Mouse (Mus musculus): ENCODE data around the gene Ccdc117. TPM values are rescaled to one million over a fixed set of nuclear protein-coding genes. Genes with fewer than 3 reads are reported as not detected.
A peak's percentile ranks its signal among the peaks of the same experiment; 100 is the strongest.
"Not testable (repeated sequence)": the region's sequence is repeated elsewhere in the genome, so short reads cannot be mapped to it uniquely, and the experiment has no call there.

Gene Ccdc117
- total RNA-seq (2021) = 22.5 and 24.4 TPM in 2 replicates
- long read RNA-seq, experiment 1, transcript Ccdc117-201 (5 exons, 3,372 nt) = major isoform, 53 of 59 reads
- long read RNA-seq, experiment 1, partial matches to known transcripts = 2 of 59 reads
- long read RNA-seq, experiment 1, other reads (novel, unspliced or antisense) = 4 of 59 reads
- long read RNA-seq, experiment 2, transcript Ccdc117-201 (5 exons, 3,372 nt) = major isoform, 52 of 56 reads
- long read RNA-seq, experiment 2, partial matches to known transcripts = 2 of 56 reads
- long read RNA-seq, experiment 2, other reads (novel, unspliced or antisense) = 2 of 56 reads

DNA sequence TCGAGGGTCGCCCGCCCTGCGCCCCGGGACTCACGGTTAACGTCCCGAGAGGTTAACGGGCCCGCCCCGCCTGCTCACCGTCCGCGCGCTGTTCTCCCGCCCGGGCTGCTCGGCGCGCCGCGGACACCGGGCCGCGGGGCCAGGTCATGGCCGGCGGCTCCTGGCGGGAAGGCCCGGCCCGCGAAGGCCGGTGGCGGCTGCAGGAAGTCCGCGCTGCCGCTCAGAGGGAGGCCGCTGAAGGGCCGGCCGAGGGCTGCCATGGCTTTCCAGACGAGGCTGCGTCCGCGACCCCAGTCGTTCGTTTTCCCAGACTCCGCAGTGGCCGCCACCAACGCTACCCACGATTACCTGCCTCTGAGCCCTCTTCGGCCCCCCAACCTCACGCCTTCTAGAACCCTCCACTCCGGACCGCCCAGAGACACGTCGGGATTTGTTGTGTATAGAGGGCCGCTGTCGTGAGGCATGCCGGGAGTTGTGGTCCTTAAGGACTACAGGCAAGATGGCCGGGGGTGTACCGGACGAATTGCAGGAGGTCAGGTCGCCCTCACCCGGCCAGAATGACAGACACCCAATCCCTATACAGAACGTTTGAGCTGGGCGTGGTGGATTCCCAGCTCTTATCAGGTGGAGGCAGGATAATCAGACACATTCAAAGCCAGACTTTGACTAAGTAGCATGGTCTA lies at the start of gene Ccdc117:
Gene Ccdc117 (minus strand): TSS at position 389 of the 683 bp plus-strand sequence.
- peak; percentile 94 for DNase-seq

- DNase-seq = no peak
These were observed 33.1 kb upstream of the Ccdc117 start for GRCm38 (mm10) chr11:5575046-5575445.

DNA sequence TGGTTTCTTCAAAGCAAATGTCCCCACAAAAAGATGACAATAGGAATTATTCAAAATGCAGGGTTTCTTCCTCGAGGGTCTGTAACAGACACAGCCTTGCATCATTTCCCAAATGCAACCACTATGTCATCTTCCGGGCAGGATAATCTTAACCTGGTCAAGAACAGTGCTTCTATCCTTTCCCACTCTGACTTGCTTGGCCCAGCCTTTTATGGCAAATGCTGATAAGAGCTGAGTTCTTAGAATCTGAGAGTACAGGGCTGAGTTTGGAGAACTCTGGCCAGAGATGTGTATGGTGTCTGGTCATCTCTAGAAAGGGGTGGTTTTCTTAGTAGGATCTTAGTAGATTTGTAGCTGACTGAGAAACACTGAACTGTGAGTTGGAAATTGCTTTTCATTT lies 31.8 kb upstream of the Ccdc117 start:
- no peak for DNase-seq

DNA sequence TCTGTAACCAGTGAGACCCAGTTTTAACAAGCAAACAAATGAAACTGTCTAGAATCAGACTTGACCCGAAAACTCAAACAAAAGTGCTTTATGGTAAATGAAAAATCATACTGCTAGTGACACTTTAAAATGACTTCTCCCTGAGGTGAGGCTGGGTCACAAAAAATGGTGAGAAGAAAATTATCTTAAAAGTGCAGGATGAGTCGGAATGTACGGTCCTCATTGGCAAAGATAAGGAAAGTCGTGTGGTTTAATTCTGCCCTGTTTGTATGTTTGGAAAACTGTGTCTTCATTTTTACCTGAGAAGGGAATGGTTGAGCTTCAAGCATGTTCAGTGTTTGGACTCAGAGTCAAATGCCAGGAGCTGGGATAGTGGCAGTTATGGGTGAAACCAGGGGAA lies 29.9 kb upstream of the Ccdc117 start:
- no peak for DNase-seq

DNA sequence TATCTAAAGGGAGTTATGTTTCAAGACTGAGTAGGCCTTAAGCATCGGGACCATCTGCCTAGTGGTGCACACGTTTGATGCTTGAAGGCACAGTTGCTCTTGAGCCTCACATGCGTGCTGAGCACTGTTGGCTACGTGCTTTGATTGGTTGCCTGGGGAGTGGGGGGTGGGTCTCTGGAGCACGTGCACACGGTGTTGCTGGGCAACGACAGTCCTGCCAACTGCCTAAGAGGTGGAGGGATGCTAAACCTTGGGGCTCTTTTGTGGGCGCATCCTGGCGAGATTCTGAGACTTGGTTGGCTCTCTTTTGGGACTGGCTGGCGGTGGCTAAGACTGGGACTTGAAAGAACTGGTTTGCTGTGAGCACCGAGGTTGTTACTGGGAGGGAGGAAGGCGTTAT lies 27.5 kb upstream of the Ccdc117 start, which contains the start of gene Ankrd36:
Gene Ankrd36 (plus strand): TSS at position 211 of the 400 bp plus-strand sequence.
- no peak for DNase-seq

DNA sequence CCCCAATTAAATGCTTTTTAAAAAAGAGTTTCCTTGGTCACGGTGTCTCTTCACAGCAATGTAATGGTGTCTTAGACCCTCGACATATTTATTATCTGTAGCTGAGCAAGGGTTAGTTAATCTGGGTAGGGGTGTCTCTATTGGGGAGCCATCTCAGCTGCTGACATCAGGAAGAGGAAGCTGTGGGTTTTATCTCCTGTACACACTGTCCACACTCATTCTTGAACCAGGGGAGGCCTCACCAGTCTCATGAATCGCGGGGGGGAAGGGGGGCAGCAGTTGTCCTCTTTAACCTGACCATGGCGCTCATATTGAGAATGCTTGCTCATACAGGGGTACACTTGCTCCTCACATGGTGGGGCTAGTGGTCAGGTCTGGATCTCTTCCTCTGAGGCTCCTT lies 26.1 kb upstream of the Ccdc117 start:
- DNase-seq = no peak

DNA sequence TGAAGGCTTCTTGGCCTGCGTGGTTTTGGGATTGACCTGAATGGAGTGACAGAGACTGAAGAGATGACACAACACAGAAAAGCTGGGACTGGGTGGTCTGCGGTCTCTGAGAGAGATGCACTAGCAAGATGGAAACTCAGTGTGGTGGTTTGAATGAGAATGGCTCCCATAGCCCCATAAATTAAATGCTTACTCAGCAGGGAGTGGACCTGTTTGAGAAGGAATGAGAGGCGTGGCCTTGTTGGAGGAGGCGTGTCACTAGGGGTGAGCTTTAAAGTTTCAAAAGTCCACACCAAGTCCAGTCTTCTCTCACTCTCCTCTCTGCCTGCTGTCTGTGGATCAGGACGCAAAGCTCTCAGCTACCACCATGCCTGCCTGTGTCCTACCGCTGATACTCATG lies 25.7 kb upstream of the Ccdc117 start:
- DNase-seq = no peak

- DNase-seq = no peak
These were observed 24.5 kb upstream of the Ccdc117 start for GRCm38 (mm10) chr11:5566506-5566905.

GRCm38 (mm10) chr11:5565596-5565995 lies 23.6 kb upstream of the Ccdc117 start:
- DNase-seq = no peak

GRCm38 (mm10) chr11:5563898-5564297 lies 21.9 kb upstream of the Ccdc117 start:
- no peak for DNase-seq

DNA sequence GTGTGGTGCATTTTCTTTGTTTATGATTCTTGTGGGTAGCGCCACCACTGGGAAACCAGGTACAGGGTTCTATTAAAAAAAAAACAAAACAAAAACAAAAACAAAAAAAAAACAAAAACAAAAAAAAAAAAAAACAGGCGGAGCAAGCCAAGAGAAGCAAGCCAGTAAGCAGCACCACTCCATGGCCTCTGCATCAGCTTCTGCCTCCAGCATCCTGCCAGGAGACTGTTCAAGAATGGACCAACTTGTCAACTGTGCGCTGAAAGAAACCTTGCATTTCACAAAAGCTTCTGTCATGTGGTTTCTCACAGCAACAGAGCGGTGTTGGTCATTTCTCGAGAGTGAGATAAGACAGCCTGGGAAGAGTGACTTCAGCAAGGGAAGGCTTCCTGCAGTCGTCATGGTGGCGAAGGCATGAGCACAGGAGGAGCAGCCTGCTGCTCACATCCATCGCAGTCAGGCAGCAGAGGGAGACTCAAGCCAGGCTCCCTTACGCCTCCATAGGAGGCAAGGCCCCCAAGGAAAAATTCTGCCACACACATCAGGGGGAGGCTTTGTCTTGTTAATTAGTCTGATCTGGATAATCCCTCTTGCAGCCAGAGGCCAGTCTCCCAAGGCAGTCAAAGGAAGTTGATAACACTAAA lies 20.8 kb upstream of the Ccdc117 start:
- DNase-seq = no peak

- DNase-seq = no peak
These were observed 18.3 kb upstream of the Ccdc117 start for GRCm38 (mm10) chr11:5560273-5560672.

GRCm38 (mm10) chr11:5551931-5552330 lies 9.9 kb upstream of the Ccdc117 start:
- DNase-seq = no peak

GRCm38 (mm10) chr11:5551430-5551829 lies 9.4 kb upstream of the Ccdc117 start:
- no peak for DNase-seq

GRCm38 (mm10) chr11:5546693-5547092 lies 4.7 kb upstream of the Ccdc117 start:
- DNase-seq = no peak

DNA sequence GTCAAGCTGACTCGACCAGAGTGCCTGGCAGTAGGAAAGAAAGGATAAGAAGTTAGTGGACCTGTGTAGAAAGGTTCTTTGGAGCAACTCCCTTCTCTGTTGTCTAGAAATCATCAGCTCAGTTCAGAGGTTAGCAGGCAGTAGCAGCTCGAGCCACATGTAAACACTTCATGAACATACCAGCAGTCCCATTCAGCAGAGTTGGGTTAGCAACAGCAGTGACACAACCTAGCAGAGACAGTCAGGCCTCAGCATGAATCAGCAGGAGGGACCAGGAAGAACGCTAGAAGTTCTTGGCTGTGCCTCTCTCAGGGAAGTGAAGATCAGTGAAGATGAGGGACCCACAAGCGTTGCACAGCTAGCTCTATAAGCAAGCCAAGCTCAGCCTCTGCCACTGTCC lies 3.5 kb upstream of the Ccdc117 start:
- DNase-seq = no peak

GRCm38 (mm10) chr11:5544709-5545108 lies 2.7 kb upstream of the Ccdc117 start:
- DNase-seq = not testable (repeated sequence)

DNA sequence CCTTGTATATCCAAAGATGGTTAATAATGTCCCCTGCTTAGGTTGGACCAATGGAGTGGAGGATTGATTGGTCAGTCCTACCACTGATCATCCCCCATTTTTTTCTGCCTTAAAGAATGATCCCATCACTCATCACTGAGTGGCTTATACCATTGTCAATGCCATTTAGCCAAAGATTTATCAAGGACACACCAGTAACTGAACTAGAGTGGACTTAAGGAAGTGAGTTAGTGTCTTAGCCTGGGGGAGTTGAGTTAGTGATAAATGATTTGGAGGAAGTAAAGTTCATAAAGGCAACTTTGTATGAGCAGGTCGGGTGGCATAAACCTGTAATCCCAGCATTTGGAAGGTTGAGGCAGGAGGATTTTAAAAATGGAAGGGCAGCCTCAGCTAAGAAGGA lies 1.3 kb upstream of the Ccdc117 start:
- DNase-seq = no peak

GRCm38 (mm10) chr11:5542482-5543185 lies 647 bp upstream of the Ccdc117 start:
- DNase-seq = no peak

- peak; percentile 25 for DNase-seq
These were observed 673 bp downstream of the Ccdc117 start for GRCm38 (mm10) chr11:5541230-5541798.

DNA sequence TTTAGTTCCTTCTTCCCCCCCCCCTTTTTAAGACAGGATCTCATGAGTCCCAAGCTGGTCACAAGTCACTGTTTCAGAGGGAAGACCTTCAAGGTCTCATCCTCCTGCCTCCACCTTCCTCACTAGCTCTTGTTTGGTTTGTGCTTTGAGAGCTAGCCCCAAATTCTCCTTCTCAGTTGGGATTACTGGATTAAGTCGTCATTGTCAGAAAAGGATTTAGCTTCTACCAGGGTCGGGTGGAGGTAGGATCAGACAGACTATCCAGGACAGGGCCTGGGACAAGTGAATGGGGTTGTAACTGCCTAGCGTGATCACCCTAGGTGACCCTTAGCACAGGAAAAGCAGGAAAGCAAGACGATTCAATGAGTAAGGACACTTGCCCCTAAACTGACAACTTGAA lies 1.7 kb downstream of the Ccdc117 start:
- DNase-seq = no peak

- not testable (repeated sequence) for DNase-seq
These were observed 4.5 kb downstream of the Ccdc117 start for GRCm38 (mm10) chr11:5537454-5537853.

Data from adrenal gland, postnatal 14 days (tissue).